Comparison of ENCODE assay signal across 10 mouse cellular contexts in genomic region chr14:7943101-7943800, GRCm38 (mm10). TPM values are rescaled to one million over a fixed set of nuclear protein-coding genes. Genes with fewer than 3 reads are reported as not detected.
DNase-seq lines count a peak whose midpoint lies in the region; ATAC-seq and TF ChIP-seq lines count a peak whose summit lies in the region.
"Had no signal": no experiment of that assay in that cellular context is flagged by ENCODE, and none has a peak within 500 bp of the region (broad histone marks: within the 10 kb centered on the region; RNA-seq: fewer than 3 reads in every experiment).

No protein-coding gene starts in this region.

- no peaks in the 10 kb centered on the region for H3K9me3 ChIP-seq in forebrain, embryonic 14.5 days (replicated peaks; ENCODE audit: control insufficient read depth, low read length)
- H3K9me3 ChIP-seq in kidney, embryonic 14.5 days (ENCODE audit: control insufficient read depth, low read length), result no peaks in the 10 kb centered on the region
- H3K9me3 ChIP-seq in midbrain, embryonic 15.5 days, result no peaks in the 10 kb centered on the region
- H3K9me3 ChIP-seq: liver, embryonic 13.5 days had no signal

- H3K36me3 ChIP-seq in forebrain, embryonic 14.5 days (ENCODE audit: control insufficient read depth, insufficient read depth, low read length), result peaks cover 51% of the 10 kb centered on the region
- H3K36me3 ChIP-seq in kidney, embryonic 14.5 days (ENCODE audit: control insufficient read depth, insufficient read depth, low read length), result peaks cover 30% of the 10 kb centered on the region
- peaks cover 28% of the 10 kb centered on the region for H3K36me3 ChIP-seq in midbrain, embryonic 15.5 days (replicated peaks)
- no peaks in the 10 kb centered on the region for H3K36me3 ChIP-seq in thymus, adult 2 months (ENCODE audit: control insufficient read depth, insufficient read depth, low read length)

- intact Hi-C loops in heart, postnatal 25 days (cut with DNase I), result loop anchor here (5.0 to 10.0 kb wide), 2 partner anchors 61 to 128 kb away; partner anchors contain the start of gene Flnb

- ATAC-seq in forebrain, embryonic 14.5 days, result peak; percentile 66; the same call in 1 of the 2 replicates
- 0 out of 2 replicates have a peak, but pooled peaks have one; percentile 21 for ATAC-seq in kidney, embryonic 14.5 days (ENCODE audit: low FRiP score, low TSS enrichment)
- ATAC-seq in midbrain, embryonic 15.5 days (replicated peaks), result 0 out of 2 replicates have a peak, but pooled peaks have one; percentile 37

- no peak overlapping the region for H3K27ac ChIP-seq in forebrain, embryonic 14.5 days (ENCODE audit: low read depth, low read length)
- H3K27ac ChIP-seq in kidney, embryonic 14.5 days (ENCODE audit: low read depth, low read length), result no peak overlapping the region
- H3K27ac ChIP-seq in midbrain, embryonic 15.5 days, result no peak overlapping the region
- H3K27ac ChIP-seq in thymus, adult 2 months (ENCODE audit: control insufficient read depth, insufficient read depth, low read length), result no peak overlapping the region
- H3K27ac ChIP-seq: liver, embryonic 13.5 days had no signal

- H3K9ac ChIP-seq in forebrain, embryonic 14.5 days (ENCODE audit: low read length), result no peak overlapping the region
- H3K9ac ChIP-seq in kidney, embryonic 14.5 days (ENCODE audit: low read depth, low read length), result no peak overlapping the region
- H3K9ac ChIP-seq in midbrain, embryonic 15.5 days, result no peak overlapping the region
- H3K9ac ChIP-seq: liver, embryonic 13.5 days had no signal

- WGBS in forebrain, embryonic 14.5 days, result 51% methylated on average over 7 of the region's 7 CpGs
- 69% methylated on average over 7 of the region's 7 CpGs for WGBS in kidney, embryonic 14.5 days
- WGBS in midbrain, embryonic 15.5 days, result 74% methylated on average over 7 of the region's 7 CpGs
- whole genome bisulfite sequencing in thymus, adult 2 months, result 86% methylated on average over 7 of the region's 7 CpGs

- TF ChIP-seq POLR2A in thymus, adult 2 months (IDR thresholded peaks at IDR 0.05; ENCODE audit: control insufficient read depth, extremely low read depth, insufficient read depth, low read length, poor library complexity), result no peak

- no peaks in the 10 kb centered on the region for H3K27me3 ChIP-seq in forebrain, embryonic 14.5 days (replicated peaks; ENCODE audit: control insufficient read depth, insufficient read depth, low read length)
- H3K27me3 ChIP-seq in kidney, embryonic 14.5 days (ENCODE audit: control insufficient read depth, insufficient read depth, low read length), result no peaks in the 10 kb centered on the region
- no peaks in the 10 kb centered on the region for H3K27me3 ChIP-seq in midbrain, embryonic 15.5 days (replicated peaks)
- no peaks in the 10 kb centered on the region for H3K27me3 ChIP-seq in thymus, adult 2 months (ENCODE audit: control insufficient read depth, insufficient read depth, low read length)
- H3K27me3 ChIP-seq: liver, embryonic 13.5 days had no signal

- no peak overlapping the region for H3K4me3 ChIP-seq in forebrain, embryonic 14.5 days (ENCODE audit: low read depth, low read length)
- no peak overlapping the region for H3K4me3 ChIP-seq in kidney, embryonic 14.5 days (ENCODE audit: low read length)
- H3K4me3 ChIP-seq in midbrain, embryonic 15.5 days, result no peak overlapping the region
- no peak overlapping the region for H3K4me3 ChIP-seq in thymus, adult 2 months (ENCODE audit: control insufficient read depth, insufficient read depth, low read length)
- H3K4me3 ChIP-seq: liver, embryonic 13.5 days had no signal

- no peaks in the 10 kb centered on the region for H3K4me1 ChIP-seq in forebrain, embryonic 14.5 days (ENCODE audit: control insufficient read depth, insufficient read depth, low read length)
- H3K4me1 ChIP-seq in kidney, embryonic 14.5 days (ENCODE audit: control insufficient read depth, insufficient read depth, low read length), result peaks cover 3% of the 10 kb centered on the region; the same call in 1 of the 2 replicates
- no peaks in the 10 kb centered on the region for H3K4me1 ChIP-seq in midbrain, embryonic 15.5 days
- H3K4me1 ChIP-seq in thymus, adult 2 months (replicated peaks; ENCODE audit: control insufficient read depth, insufficient read depth, low read length), result peaks cover 7% of the 10 kb centered on the region
- H3K4me1 ChIP-seq: liver, embryonic 13.5 days had no signal

- peak; percentile 33 for DNase-seq in heart, adult 8-10 months (ENCODE audit: low spot score)
- no peak for DNase-seq in heart, postnatal 25 days (ENCODE audit: low spot score)
- peak; percentile 46 to 47 for DNase-seq in adrenal gland, adult 18-20 months (ENCODE audit: low spot score in 2 of 2)
- peak; percentile 50 for DNase-seq in forebrain, embryonic 14.5 days (ENCODE audit: low spot score)
- no peak for DNase-seq in embryo, embryonic 11 days
- DNase-seq in thymus, adult 2 months, result no peak
- DNase-seq: liver, embryonic 13.5 days had no signal

- no peak for TF ChIP-seq CTCF in thymus, adult 2 months (IDR thresholded peaks at IDR 0.05; ENCODE audit: borderline replicate concordance, control insufficient read depth, extremely low read depth, insufficient read depth, low read length, poor library complexity)

- no peak overlapping the region for H3K4me2 ChIP-seq in forebrain, embryonic 14.5 days (ENCODE audit: low read length)
- H3K4me2 ChIP-seq in kidney, embryonic 14.5 days (replicated peaks; ENCODE audit: low read depth, low read length), result no peak overlapping the region
- no peak overlapping the region for H3K4me2 ChIP-seq in midbrain, embryonic 15.5 days
- H3K4me2 ChIP-seq: liver, embryonic 13.5 days had no signal

RNA-seq across cellular contexts. Expression of gene Gm45521, which starts 13.8 kb away (rescaled TPM):
- total RNA-seq in heart, adult 8-10 months (2022), result not detected
- not detected for total RNA-seq in heart, postnatal 25 days (2021)
- total RNA-seq in adrenal gland, adult 18-20 months (2021), result not detected
- polyA plus RNA-seq in forebrain, embryonic 14.5 days (2014; fragmentation: Nextera tagmentation; extraction: Ambion mirVana), result 0.28 TPM in 1 of 2 replicates, not detected in the other
- polyA plus RNA-seq in kidney, embryonic 14.5 days (2014; fragmentation: Nextera tagmentation; extraction: Ambion mirVana), result not detected in 2 replicates
- polyA plus RNA-seq in midbrain, embryonic 15.5 days (2015; fragmentation: Nextera tagmentation; extraction: Ambion mirVana), result 0.71 TPM in 1 of 2 replicates, not detected in the other
- not detected in 2 replicates for polyA plus RNA-seq in thymus, adult 2 months (2012; rRNA removed)
- polyA plus RNA-seq: liver, embryonic 13.5 days; stomach, embryonic 14.5 days had no signal

RNA-seq across cellular contexts. Expression of gene Dnase1l3, which starts 51.1 kb away (rescaled TPM):
- total RNA-seq in heart, adult 8-10 months (2022), result under 1 TPM in 3 of 4 experiments, not detected in 1; 0.06 to 0.17 (median 0.11) TPM
- total RNA-seq in heart, postnatal 25 days (2021), result under 1 TPM in 1 of 2 experiments, not detected in 1; 0.06 TPM
- total RNA-seq in adrenal gland, adult 18-20 months (2021), result under 1 TPM; 0.45 to 0.70 TPM
- 0.05 and 0.15 TPM in 2 replicates for polyA plus RNA-seq in forebrain, embryonic 14.5 days (2014; fragmentation: Nextera tagmentation; extraction: Ambion mirVana)
- polyA plus RNA-seq in kidney, embryonic 14.5 days (2014; fragmentation: Nextera tagmentation; extraction: Ambion mirVana), result 0.14 and 0.31 TPM in 2 replicates
- 0.04 and 0.06 TPM in 2 replicates for polyA plus RNA-seq in midbrain, embryonic 15.5 days (2015; fragmentation: Nextera tagmentation; extraction: Ambion mirVana)
- polyA plus RNA-seq in thymus, adult 2 months (2012; rRNA removed), result 22.0 and 27.8 TPM in 2 replicates

RNA-seq across cellular contexts. Expression of gene Abhd6, which starts 59.5 kb away (rescaled TPM):
- 10 to 100 TPM; 11.0 to 14.3 (median 12.2) TPM for total RNA-seq in heart, adult 8-10 months (2022)
- 1 to 10 TPM; 7.3 to 8.1 TPM for total RNA-seq in heart, postnatal 25 days (2021)
- 10 to 100 TPM; 51.9 to 92.9 TPM for total RNA-seq in adrenal gland, adult 18-20 months (2021)
- polyA plus RNA-seq in forebrain, embryonic 14.5 days (2014; fragmentation: Nextera tagmentation; extraction: Ambion mirVana), result 33.5 and 34.1 TPM in 2 replicates
- polyA plus RNA-seq in kidney, embryonic 14.5 days (2014; fragmentation: Nextera tagmentation; extraction: Ambion mirVana), result 25.4 and 25.7 TPM in 2 replicates
- polyA plus RNA-seq in midbrain, embryonic 15.5 days (2015; fragmentation: Nextera tagmentation; extraction: Ambion mirVana), result 39.1 and 40.0 TPM in 2 replicates
- polyA plus RNA-seq in thymus, adult 2 months (2012; rRNA removed), result 15.6 and 18.1 TPM in 2 replicates

Comparison
In these comparisons a context has a peak if more than half of its experiments do, and no peak if none do; other contexts are left out.
1. DNase-seq: peak in heart, adult 8-10 months (single experiment), adrenal gland, adult 18-20 months (2 of 2) and forebrain, embryonic 14.5 days (single experiment); none in heart, postnatal 25 days (single experiment), embryo, embryonic 11 days (single experiment) and thymus, adult 2 months (single experiment).
2. RNA of gene Dnase1l3, which starts 51.1 kb away (polyA plus RNA-seq): 22.0 to 27.8 TPM in thymus, adult 2 months; 0.14 to 0.31 TPM in kidney, embryonic 14.5 days, 0.04 to 0.06 TPM in midbrain, embryonic 15.5 days and 0.05 to 0.15 TPM in forebrain, embryonic 14.5 days; every median in the first group is over 10 times any median in the second.
3. Peak in every context shown above with its lines, with median percentiles within 50 percentile points of each other: ATAC-seq.